Mouse (Mus musculus): Measurements from ENCODE around the gene 2010111I01Rik. TPM values are rescaled to one million over a fixed set of nuclear protein-coding genes. Genes with fewer than 3 reads are reported as not detected.

Gene 2010111I01Rik
- polyA plus RNA-seq, 1 experiment from 2014 or later, result 146 TPM

GRCm38 (mm10) chr13:63248318-63248717, 283.6 kb downstream of the 2010111I01Rik start:
- ATAC-seq (replicated peaks; ENCODE audit: low FRiP score, low read depth) (no peak), DNase-seq (ENCODE audit: low spot score) (no peak)
- no peak overlapping the region for H3K27ac ChIP-seq
- no peaks in the 10 kb centered on the region for H3K27me3 ChIP-seq (ENCODE audit: insufficient read depth, low read length)
- peaks cover 66% of the 10 kb centered on the region for H3K4me1 ChIP-seq (replicated peaks; ENCODE audit: insufficient read depth, low read length)
- no peaks in the 10 kb centered on the region for H3K36me3 ChIP-seq (ENCODE audit: insufficient read depth, low read length)
- no peak overlapping the region for H3K4me2 ChIP-seq (ENCODE audit: low read length)
- WGBS, result 87% methylated on average over 10 of the region's 10 CpGs
- H3K9ac ChIP-seq (ENCODE audit: low read depth, low read length), result no peak overlapping the region
- TF ChIP-seq CTCF (IDR thresholded peaks at IDR 0.05; ENCODE audit: low read depth), result no peak
- no peak overlapping the region for H3K4me3 ChIP-seq (replicated peaks; ENCODE audit: low read depth, low read length)
- no peaks in the 10 kb centered on the region for H3K9me3 ChIP-seq (replicated peaks; ENCODE audit: low read length)

GRCm38 (mm10) chr13:63249171-63249570, 284.5 kb downstream of the 2010111I01Rik start:
- peak overlapping the region; percentile 85 for H3K27ac ChIP-seq
- peak overlapping the region; percentile 17; the same call in 1 of the 2 replicates for H3K4me2 ChIP-seq (ENCODE audit: low read length)
- H3K27me3 ChIP-seq (ENCODE audit: insufficient read depth, low read length), result no peaks in the 10 kb centered on the region
- no peaks in the 10 kb centered on the region for H3K9me3 ChIP-seq (replicated peaks; ENCODE audit: low read length)
- DNase-seq (ENCODE audit: low spot score) (no peak), ATAC-seq (replicated peaks; ENCODE audit: low FRiP score, low read depth) (no peak)
- WGBS, result 56% methylated on average over 7 of the region's 7 CpGs
- no peak overlapping the region for H3K9ac ChIP-seq (ENCODE audit: low read depth, low read length)
- no peak for TF ChIP-seq CTCF (IDR thresholded peaks at IDR 0.05; ENCODE audit: low read depth)
- no peak overlapping the region for H3K4me3 ChIP-seq (replicated peaks; ENCODE audit: low read depth, low read length)
- H3K36me3 ChIP-seq (ENCODE audit: insufficient read depth, low read length), result no peaks in the 10 kb centered on the region
- H3K4me1 ChIP-seq (replicated peaks; ENCODE audit: insufficient read depth, low read length), result peaks cover 70% of the 10 kb centered on the region

GRCm38 (mm10) chr13:63249741-63250431, 285.2 kb downstream of the 2010111I01Rik start:
- Histone ChIP-seq H3K4me1 (replicated peaks; ENCODE audit: insufficient read depth, low read length) (peaks cover 77% of the 10 kb centered on the region), H3K4me2 (ENCODE audit: low read length) (peak overlapping the region; percentile 17), H3K9ac (ENCODE audit: low read depth, low read length) (no peak overlapping the region), H3K27ac (peak overlapping the region; percentile 85), H3K4me3 (replicated peaks; ENCODE audit: low read depth, low read length) (no peak overlapping the region), H3K27me3 (ENCODE audit: insufficient read depth, low read length) (no peaks in the 10 kb centered on the region), H3K36me3 (ENCODE audit: insufficient read depth, low read length) (no peaks in the 10 kb centered on the region), H3K9me3 (replicated peaks; ENCODE audit: low read length) (no peaks in the 10 kb centered on the region)
- ATAC-seq (replicated peaks; ENCODE audit: low FRiP score, low read depth), result no peak
- WGBS, result 44% methylated on average over 8 of the region's 8 CpGs
- no peak for DNase-seq (ENCODE audit: low spot score)
- no peak for TF ChIP-seq CTCF (IDR thresholded peaks at IDR 0.05; ENCODE audit: low read depth)

DNA sequence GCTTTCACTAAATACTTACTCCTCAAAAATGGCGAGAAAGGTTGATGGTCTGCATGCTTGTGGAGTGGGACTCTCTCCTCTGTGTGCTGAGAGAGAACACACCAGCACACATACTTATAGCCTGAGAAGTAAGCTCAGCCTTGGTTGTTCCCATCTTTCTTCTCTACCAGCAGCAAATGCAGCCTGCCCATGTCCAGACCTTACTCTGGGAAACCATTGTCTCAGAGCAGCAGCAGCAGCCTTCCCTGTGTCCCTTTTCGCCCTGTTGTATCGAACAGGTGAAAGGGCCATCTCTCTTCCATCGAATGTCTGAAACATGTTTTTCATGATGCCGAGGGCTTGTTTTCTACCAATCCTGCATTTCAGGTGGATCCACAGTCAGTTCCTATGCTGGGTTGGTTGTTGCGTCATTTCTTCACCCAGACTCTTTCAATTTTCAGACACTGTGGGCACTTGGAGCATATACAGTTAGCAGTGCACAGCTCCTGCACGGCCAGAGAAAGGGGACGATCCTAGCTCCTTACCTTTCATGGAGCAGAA, 285.8 kb downstream of the 2010111I01Rik start:
- WGBS, result 80% methylated on average over 8 of the region's 8 CpGs
- H3K27me3 ChIP-seq (ENCODE audit: insufficient read depth, low read length), result no peaks in the 10 kb centered on the region
- H3K36me3 ChIP-seq (ENCODE audit: insufficient read depth, low read length), result no peaks in the 10 kb centered on the region
- H3K4me2 ChIP-seq (ENCODE audit: low read length), result no peak overlapping the region
- H3K4me1 ChIP-seq (replicated peaks; ENCODE audit: insufficient read depth, low read length), result peaks cover 78% of the 10 kb centered on the region
- no peak for TF ChIP-seq CTCF (IDR thresholded peaks at IDR 0.05; ENCODE audit: low read depth)
- no peak overlapping the region for H3K9ac ChIP-seq (ENCODE audit: low read depth, low read length)
- DNase-seq (ENCODE audit: low spot score) (no peak), ATAC-seq (replicated peaks; ENCODE audit: low FRiP score, low read depth) (no peak)
- no peak overlapping the region for H3K4me3 ChIP-seq (replicated peaks; ENCODE audit: low read depth, low read length)
- no peaks in the 10 kb centered on the region for H3K9me3 ChIP-seq (replicated peaks; ENCODE audit: low read length)
- peak overlapping the region; percentile 85; the same call in 1 of the 2 replicates for H3K27ac ChIP-seq

- ATAC-seq (replicated peaks; ENCODE audit: low FRiP score, low read depth) (no peak), DNase-seq (ENCODE audit: low spot score) (peak; percentile 70)
- H3K36me3 ChIP-seq (ENCODE audit: insufficient read depth, low read length), result no peaks in the 10 kb centered on the region
- H3K27me3 ChIP-seq (ENCODE audit: insufficient read depth, low read length), result no peaks in the 10 kb centered on the region
- H3K9ac ChIP-seq (ENCODE audit: low read depth, low read length), result 0 out of 2 replicates have a peak overlapping the region, but pooled peaks have one; percentile 24
- peak overlapping the region; percentile 30; the same call in 1 of the 2 replicates for H3K4me2 ChIP-seq (ENCODE audit: low read length)
- no peak overlapping the region for H3K4me3 ChIP-seq (replicated peaks; ENCODE audit: low read depth, low read length)
- TF ChIP-seq CTCF (IDR thresholded peaks at IDR 0.05; ENCODE audit: low read depth), result no peak
- H3K27ac ChIP-seq, result peak overlapping the region; percentile 85
- peaks cover 78% of the 10 kb centered on the region for H3K4me1 ChIP-seq (replicated peaks; ENCODE audit: insufficient read depth, low read length)
- 42% methylated on average over 12 of the region's 12 CpGs for WGBS
- no peaks in the 10 kb centered on the region for H3K9me3 ChIP-seq (replicated peaks; ENCODE audit: low read length)
Observed at GRCm38 (mm10) chr13:63251118-63251889, 286.6 kb downstream of the 2010111I01Rik start.

DNA sequence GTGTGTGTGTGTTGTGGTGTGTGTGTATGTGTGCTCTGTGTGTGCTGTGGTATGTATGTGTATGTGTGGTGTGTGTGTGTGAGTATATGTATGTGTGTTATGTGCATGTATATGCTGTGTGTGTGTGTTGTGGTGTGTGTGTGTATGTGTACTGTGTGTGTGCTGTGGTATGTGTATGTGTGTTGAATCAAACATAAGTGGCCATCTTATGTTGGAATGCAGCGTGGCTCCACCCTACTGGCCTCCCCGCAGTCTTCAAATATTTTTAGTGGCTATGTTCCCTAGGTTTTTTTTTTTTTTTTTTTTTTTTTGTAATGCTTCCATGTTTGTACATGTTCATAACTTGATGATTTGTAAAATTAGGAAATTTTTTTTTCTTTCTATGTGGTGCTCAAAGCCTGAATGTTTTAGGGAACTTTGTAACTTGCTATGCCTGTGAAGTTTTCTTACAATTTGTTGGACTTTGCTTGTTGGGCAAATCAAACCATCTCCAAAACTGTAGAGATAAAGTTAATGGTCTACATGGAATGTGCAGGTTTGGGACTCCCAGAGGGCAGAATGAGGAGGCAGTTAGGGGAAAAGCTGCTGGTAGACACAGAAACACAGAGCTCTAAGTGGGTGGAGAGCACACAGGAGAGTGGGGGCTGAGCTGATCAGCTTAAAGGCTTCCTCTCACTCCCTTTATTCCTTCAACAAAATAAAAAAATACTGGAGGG, 287.8 kb downstream of the 2010111I01Rik start:
- no peak for DNase-seq (ENCODE audit: low spot score)
- peak overlapping the region; percentile 85 for H3K27ac ChIP-seq
- no peak overlapping the region for H3K4me3 ChIP-seq (replicated peaks; ENCODE audit: low read depth, low read length)
- H3K27me3 ChIP-seq (ENCODE audit: insufficient read depth, low read length), result no peaks in the 10 kb centered on the region
- WGBS, result 58% methylated on average over 2 of the region's 2 CpGs
- TF ChIP-seq CTCF (IDR thresholded peaks at IDR 0.05; ENCODE audit: low read depth), result no peak
- peaks cover 72% of the 10 kb centered on the region for H3K4me1 ChIP-seq (replicated peaks; ENCODE audit: insufficient read depth, low read length)
- no peaks in the 10 kb centered on the region for H3K36me3 ChIP-seq (ENCODE audit: insufficient read depth, low read length)
- 0 out of 2 replicates have a peak overlapping the region, but pooled peaks have one; percentile 5 for H3K9ac ChIP-seq (ENCODE audit: low read depth, low read length)
- peak overlapping the region; percentile 30; the same call in 1 of the 2 replicates for H3K4me2 ChIP-seq (ENCODE audit: low read length)
- no peaks in the 10 kb centered on the region for H3K9me3 ChIP-seq (replicated peaks; ENCODE audit: low read length)
- ATAC-seq (replicated peaks; ENCODE audit: low FRiP score, low read depth), result no peak
